Mouse (Mus musculus) brain, embryonic 14.5 days (tissue): Measurements from ENCODE around the gene Snrpd3. TPM values are rescaled to one million over a fixed set of nuclear protein-coding genes. Genes with fewer than 3 reads are reported as not detected.
"Not testable (repeated sequence)": the region's sequence is repeated elsewhere in the genome, so short reads cannot be mapped to it uniquely, and the experiment has no call there.

Experiments used
- DNase-seq: peaks from one replicate; pipeline ENCODE4 v3.0.0-alpha.2; 2011; ENCODE audit warnings: low read depth
- CTCF ChIP-seq: fragments of 200-500 bp; IDR thresholded peaks from 2 replicates; pipeline ENCODE4 v1.5.1; 2012; ENCODE audit warnings: inconsistent platforms, mild to moderate bottlenecking, moderate library complexity, borderline replicate concordance; ENCODE audit not compliant: insufficient read depth, insufficient read length; ENCODE audit errors: extremely low read depth
- POLR2A ChIP-seq: fragments of 200-500 bp; IDR thresholded peaks from 2 replicates; pipeline ENCODE4 v1.6.1; 2012; ENCODE audit warnings: mild to moderate bottlenecking, inconsistent platforms, borderline replicate concordance; ENCODE audit not compliant: poor library complexity, insufficient read depth, insufficient read length, severe bottlenecking; ENCODE audit errors: extremely low read depth
- polyA plus RNA-seq: library from polyadenylated mRNA; depleted of rRNA; stranded (reverse); fragments of >200 nt; gene quantifications from 2 replicates; pipeline ENCODE4 v1.2.3, GENCODE M21; 2012

Snrpd3 gene
- polyA plus RNA-seq, 1 experiment = 60.3 TPM

DNA sequence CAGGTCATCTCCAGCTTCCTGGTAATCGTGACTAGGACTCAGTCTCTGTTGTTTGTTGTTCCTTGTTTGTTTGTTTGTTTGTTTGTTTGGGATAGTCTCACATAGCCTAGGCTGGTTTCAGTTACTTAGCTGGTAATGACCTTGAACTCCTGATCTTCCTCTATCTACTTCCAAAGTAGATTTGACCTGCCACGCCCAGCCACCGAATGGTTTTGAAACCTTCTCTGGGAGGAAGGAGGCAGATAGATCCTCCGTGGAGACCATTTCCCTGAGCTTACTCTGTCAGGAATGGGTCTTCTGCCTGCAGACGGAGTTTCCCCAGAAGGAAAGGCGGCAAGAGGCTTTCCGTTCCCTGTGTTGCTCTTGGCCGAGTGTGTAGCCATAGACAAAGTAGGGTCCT lies 45.2 kb downstream of the Snrpd3 start:
- TF ChIP-seq POLR2A = no peak
- TF ChIP-seq CTCF = no peak
- DNase-seq = no peak

DNA sequence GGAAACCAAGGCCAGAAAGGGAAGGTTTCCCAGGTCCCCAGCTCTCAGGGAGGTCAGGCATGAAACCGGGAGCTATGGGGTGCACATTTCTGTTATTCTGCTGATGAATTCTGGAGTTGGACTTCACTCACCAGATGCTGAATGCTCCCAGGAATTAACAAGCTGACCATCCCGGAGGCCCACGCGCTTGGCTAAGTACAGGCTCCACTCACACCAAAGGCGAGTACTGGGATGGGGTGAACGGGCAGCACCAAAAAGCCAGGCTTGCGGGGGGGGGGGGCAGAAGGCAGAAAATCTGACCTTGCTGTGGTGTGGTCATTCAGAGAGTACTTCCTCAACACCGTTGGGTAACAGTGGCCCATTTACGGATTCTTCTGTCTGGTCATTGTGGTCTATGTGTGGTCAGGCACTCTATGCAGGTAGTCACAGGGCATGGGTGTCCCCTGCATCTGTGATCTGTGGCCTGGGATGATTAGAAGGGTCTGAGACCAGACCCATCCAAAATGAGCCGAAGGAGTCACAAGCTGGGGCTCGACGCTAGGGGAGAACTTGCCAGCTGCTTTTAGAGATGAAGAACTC lies 47.4 kb downstream of the Snrpd3 start:
- TF ChIP-seq CTCF = no peak
- TF ChIP-seq POLR2A = no peak
- no peak for DNase-seq

DNA sequence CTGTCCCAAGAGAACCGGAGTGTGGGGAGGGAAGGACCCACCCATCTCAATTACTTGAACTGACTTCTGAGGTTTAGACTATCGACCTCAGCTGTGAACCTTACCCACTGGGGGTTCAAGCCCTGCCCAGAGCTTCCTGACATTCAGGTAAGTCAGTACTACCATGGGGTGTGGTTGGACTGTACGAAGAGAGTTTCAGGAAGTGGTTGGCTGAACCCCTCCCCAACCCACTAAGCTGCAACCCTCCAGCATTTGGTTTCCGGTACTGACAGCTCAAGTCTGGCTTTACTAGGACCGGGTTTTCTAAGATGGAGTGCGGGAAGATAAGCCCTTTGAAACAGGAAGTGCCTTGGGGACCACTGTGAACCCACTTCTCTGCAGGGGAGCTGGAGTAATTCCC lies 48.1 kb downstream of the Snrpd3 start:
- no peak for DNase-seq
- TF ChIP-seq POLR2A (no peak), CTCF (no peak)

DNA sequence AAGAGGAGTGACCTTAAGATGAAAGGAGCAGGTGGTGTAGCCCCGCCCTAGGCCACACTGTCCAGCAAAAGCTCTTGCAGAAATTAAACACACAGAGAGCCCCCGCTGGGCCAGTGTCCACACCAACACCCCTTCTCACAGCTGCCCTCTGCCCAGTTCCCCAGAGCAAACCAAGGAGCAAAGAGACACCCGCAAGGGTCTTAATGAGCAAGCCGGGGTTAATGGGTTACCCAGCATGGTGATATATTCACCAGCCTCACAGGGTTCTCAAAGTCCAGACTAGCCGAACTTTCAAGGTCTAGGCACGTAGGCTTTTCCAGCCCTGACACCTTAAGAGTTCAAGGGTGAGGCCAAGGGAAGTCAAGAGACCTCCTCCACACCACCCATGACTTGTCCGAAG lies 48.6 kb downstream of the Snrpd3 start:
- no peak for DNase-seq
- no peak for TF ChIP-seq CTCF
- TF ChIP-seq POLR2A = no peak

DNA sequence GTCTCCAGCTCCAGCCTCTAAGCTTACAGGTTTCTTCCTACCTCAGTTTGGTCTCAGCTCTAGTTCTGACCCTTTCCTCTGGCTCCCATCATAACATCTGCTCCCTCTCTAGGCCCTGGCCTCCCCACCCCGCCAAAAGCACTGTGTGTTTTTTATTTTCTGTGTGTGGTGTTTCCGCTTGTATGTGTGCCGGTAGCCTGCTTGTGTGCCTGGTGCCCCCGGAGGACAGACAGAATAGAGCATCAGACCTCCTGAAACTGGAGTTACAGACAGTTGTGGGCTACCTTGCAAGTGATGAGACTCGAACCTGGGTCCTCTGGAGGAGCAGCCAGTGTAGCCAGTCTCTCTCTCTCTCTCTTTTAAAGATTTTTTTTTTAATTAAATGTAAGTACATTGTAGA lies 49.0 kb downstream of the Snrpd3 start:
- no peak for DNase-seq
- TF ChIP-seq POLR2A = no peak
- TF ChIP-seq CTCF = peak; percentile 10; the same call in 1 of the 2 replicates

DNA sequence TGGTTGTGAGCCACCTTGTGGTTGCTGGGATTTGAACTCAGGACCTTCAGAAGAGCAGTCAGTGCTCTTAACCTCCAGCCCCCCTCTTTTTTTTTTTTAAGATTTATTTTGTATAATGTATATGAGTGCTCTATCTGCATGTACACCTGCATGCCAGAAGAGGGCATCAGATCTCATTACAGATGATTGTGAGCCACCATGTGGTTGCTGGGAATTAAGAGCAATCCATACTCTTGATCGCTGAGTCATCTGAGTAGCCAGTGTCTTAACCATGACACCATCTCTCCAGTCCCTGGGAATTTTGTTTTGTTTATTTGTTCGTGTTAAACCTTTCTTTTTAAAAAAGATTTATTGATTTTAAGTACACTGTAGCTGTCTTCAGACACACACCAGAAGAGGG lies 49.4 kb downstream of the Snrpd3 start:
- not testable (repeated sequence) for DNase-seq

DNA sequence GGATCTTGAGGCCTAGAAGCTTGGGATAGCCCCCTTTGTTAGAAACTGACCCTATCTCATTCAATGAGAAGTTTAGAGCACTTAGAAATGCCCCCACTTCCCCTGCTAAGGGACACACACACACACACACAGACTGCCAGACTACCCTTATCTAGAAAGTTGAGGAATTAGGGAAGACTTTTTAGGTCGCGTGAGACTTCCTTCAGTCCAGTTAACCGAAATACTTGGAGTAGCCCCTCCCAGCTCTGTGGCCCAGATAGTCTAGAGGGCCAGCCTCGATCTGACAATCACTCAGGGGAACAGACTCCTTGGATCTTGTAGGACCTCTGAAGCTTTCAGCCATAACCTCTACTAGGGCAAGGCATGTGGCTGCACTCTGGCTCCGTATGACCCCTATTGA lies 50.7 kb downstream of the Snrpd3 start:
- DNase-seq = no peak
- TF ChIP-seq CTCF (no peak), POLR2A (no peak)

DNA sequence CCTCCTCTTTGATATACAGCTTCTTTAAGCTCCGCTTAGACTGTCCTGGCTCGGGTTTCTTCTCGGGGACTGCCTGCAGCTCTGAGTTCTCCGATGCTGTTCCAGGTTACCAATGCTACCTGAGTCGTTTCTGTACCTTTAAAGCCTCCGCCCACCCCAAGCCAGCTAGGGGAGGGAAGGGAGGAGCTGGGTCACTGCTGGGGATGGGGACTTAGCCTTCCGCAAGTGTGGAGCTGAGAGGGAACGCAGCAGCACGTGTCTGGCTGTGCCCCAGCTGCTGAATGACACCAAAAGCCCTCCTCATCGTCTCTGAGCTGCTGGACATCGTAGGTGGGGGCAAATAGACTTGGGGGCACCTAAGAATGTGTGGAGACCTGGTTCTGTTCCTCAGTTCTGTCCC lies 51.1 kb downstream of the Snrpd3 start:
- TF ChIP-seq POLR2A = no peak
- no peak for DNase-seq

DNA sequence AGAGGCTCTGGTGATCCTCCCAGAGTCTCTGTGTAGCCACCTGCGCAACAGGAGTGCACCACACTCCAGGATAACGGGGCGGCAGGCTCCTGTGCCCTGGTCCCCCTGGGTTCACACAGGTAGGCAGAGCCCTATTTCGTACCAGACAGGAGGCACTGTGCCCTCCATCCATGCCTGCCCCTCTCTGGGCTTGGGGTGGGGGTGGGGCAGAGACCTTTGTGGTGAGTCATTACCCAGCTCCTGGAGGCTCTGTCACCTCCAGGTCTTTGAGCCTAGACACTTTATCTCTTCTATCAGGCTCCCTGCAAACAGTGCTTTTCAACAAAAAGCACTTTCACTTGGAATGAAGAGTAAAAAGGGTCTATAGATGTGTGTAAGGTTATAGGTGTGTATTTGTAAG lies 51.5 kb downstream of the Snrpd3 start:
- no peak for TF ChIP-seq POLR2A
- no peak for DNase-seq

DNA sequence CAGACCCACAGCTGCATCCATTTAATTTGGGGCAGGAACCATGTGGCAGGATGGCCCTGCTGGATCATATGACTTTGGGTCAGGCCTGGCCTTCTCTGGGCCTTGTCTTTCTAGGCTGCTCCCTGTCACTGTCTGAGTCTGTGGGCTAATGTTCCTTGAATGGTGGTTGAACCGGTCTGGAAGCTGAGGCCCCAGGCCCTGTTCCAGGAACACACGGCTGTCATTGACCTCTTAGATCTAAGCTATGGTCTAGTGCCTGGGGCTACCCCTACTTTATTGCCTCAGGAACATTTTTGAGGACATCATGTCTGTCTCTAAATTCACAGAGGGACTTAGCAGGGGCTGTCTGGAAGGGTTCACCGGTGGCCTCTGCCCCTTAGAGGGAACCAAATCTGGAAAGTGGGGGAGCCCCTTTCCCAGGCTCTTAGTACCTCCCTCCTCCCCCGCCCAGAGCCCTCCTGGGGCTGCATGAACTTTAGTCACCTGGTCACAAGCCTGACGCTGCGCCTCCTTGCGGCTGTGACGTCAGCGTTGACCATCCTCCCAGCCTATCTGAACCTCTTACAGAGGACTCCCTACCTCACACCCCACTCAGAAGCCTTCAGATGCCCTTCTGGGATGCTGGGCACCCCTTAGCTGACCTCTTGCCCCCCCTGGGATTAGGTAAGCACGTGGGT lies 53.8 kb downstream of the Snrpd3 start:
- no peak for DNase-seq
- TF ChIP-seq POLR2A = no peak
- TF ChIP-seq CTCF = no peak

DNA sequence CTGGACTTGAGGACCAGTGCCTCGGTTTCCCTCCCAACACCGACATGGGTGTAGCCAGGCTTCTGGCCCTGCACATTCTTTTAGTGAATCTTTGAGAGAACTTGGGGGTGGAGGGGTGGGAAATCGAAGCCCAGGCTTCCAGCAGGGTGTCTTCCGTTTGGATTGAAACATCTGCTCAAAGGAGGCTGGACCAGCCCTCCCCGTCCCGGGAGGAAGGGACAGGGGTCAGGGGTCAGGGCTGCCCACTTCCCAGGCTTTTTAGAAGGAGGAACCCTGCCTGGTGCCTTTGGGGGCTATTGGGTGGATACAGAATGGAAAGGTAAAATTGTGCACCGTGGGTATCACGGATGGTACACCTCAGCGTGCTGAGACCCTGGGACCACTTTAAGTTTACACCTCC lies 54.6 kb downstream of the Snrpd3 start:
- TF ChIP-seq POLR2A (no peak), CTCF (no peak)
- no peak for DNase-seq

DNA sequence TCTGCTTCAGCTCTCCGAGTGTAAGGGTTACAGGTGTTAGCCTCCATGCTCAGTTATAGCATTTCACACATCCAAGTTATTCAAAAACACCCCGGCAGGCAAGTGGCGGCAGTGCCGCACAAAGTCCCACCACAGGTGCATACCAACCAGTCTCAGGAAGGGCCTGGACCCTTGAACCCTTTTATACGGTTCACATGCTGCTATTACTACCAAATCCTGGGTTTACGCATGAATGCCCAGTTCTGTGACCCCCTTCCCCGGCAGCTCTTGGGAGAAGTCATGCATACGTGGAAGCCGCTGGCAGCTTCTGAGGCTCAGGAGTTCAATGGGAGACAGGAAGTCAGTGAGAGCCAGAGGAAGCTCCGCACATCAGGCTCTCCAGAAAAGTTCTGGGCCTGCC lies 55.8 kb downstream of the Snrpd3 start:
- DNase-seq = no peak
- TF ChIP-seq POLR2A = no peak
- TF ChIP-seq CTCF = no peak

DNA sequence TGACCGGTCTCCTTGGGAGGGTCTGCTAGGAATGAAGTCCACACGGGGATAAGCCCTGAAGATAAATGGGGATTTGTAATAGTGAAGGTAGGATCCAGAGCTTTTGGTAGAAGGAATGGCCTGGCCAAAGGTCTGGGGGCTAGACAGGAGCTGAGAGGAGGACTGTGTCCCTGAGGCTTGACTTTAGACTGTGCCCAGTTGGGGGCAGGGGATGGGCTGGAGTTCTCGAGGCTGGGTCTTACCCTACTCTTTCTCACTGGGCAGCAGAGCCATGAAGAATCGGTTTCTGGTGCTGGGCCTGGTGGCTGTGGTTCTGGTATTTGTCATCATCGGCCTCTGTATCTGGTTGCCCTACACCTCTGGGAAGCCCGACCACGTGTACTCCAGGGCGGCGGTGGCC lies 56.6 kb downstream of the Snrpd3 start:
- no peak for DNase-seq
- TF ChIP-seq POLR2A (no peak), CTCF (no peak)
